ENCODE assay signal across 18 mouse cellular contexts in the genomic region with DNA sequence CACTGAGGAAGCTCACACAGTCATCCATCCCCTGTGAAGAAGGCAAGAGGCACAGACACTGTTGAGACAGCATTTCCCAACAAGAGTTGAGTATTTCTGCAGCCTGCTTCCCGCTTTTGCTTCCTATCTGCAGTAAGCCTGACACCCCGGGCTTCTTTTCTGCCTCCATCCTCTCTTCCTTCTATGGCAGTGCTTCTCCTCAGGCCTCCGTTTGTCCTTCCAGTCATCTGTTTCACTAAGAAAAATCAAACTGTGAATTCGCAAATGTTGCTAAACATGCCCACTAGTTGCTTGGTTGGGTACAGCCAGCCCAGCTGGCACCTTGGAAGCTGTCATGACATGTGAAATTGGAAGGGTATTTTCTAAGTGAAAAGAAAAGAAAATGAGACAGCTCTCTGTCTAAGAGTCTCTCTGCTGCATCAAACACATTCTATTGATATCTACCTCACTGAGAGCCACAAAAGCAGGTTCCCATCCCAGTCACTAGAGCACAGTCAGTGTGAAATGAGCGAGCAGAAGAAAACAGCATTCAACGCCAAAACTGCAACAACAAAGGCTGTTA.
A peak's percentile ranks its signal among the peaks of the same experiment; 100 is the strongest.
DNase-seq lines count a peak whose midpoint lies in the region; TF ChIP-seq lines count a peak whose summit lies in the region.
"Had no signal": no experiment of that assay in that cellular context is flagged by ENCODE, and none has a peak within 500 bp of the region (broad histone marks: within the 10 kb centered on the region; RNA-seq: fewer than 3 reads in every experiment).

No protein-coding gene starts in this region.

- DNase-seq in cerebellum, adult 8-10 months, result peak; percentile 11
- no peak for DNase-seq in cerebellum, postnatal 36 days
- DNase-seq in layer of hippocampus, adult 2 months (ENCODE audit: low spot score in 2 of 2), result peak in 1 of 2 experiments; percentile 29
- no peak for DNase-seq in layer of hippocampus, postnatal 25 days (ENCODE audit: extremely low spot score in 1 of 2, low spot score in 1 of 2)
- DNase-seq in cerebellum, postnatal 25 days, result peak; percentile 25 to 27
- peak; percentile 25 to 28 for DNase-seq in layer of hippocampus, postnatal 14 days (ENCODE audit: low spot score in 2 of 2)
- DNase-seq in gastrocnemius, postnatal 4 days (ENCODE audit: low spot score in 2 of 2), result no peak
- DNase-seq: adrenal gland, postnatal 14 days; gastrocnemius, adult 2 months; heart, adult 11 months; kidney, adult 8-10 months; kidney, postnatal 36 days; liver; liver, postnatal 0 days; thymus, postnatal 36 days had no signal

- no peak overlapping the region for H3K4me3 ChIP-seq in layer of hippocampus, adult 2 months
- H3K4me3 ChIP-seq: embryonic facial prominence, embryonic 13.5 days; gastrocnemius, adult 2 months; heart, embryonic 15.5 days; hindbrain, embryonic 10.5 days had no signal

- peak overlapping the region; percentile 41; the same call in 1 of the 2 replicates for H3K27ac ChIP-seq in layer of hippocampus, adult 2 months
- H3K27ac ChIP-seq: embryonic facial prominence, embryonic 13.5 days; gastrocnemius, adult 2 months; heart, embryonic 15.5 days; hindbrain, embryonic 10.5 days had no signal

- 0 out of 2 replicates have a peak, but pooled peaks have one; percentile 6 for TF ChIP-seq CTCF in layer of hippocampus, adult 2 months (conservative IDR thresholded peaks at IDR 0.05)

Comparison
In these comparisons a context has a peak if more than half of its experiments do, and no peak if none do; other contexts are left out.
1. DNase-seq: peak in cerebellum, adult 8-10 months (single experiment), cerebellum, postnatal 25 days (2 of 2) and layer of hippocampus, postnatal 14 days (2 of 2); none in cerebellum, postnatal 36 days (0 of 2), layer of hippocampus, postnatal 25 days (0 of 2) and gastrocnemius, postnatal 4 days (0 of 2).